Mouse (Mus musculus) neural tube, embryonic 15.5 days (tissue): ENCODE results near the gene Zswim5. TPM values are rescaled to one million over a fixed set of nuclear protein-coding genes. Genes with fewer than 3 reads are reported as not detected.
"Not testable (repeated sequence)": the region's sequence is repeated elsewhere in the genome, so short reads cannot be mapped to it uniquely, and the experiment has no call there.

Experiments used
- ATAC-seq: fragments of 200-750 bp; cut with Nextera tagmentation; 2 replicates; pipeline ENCODE4 v1.8.0; 2017; ENCODE audit warnings: mild to moderate bottlenecking, moderate TSS enrichment, moderate library complexity; ENCODE audit not compliant: low FRiP score
- H3K27ac ChIP-seq: fragments of 300-500 bp; sonication (generic); replicated peaks from 2 replicates; pipeline ENCODE4 v1.5.1; 2015; ENCODE audit warnings: mild to moderate bottlenecking, inconsistent platforms
- H3K27me3 ChIP-seq: fragments of 300-500 bp; sonication (generic); replicated peaks from 2 replicates; pipeline ENCODE4 v1.6.1; 2015; ENCODE audit warnings: inconsistent platforms
- H3K36me3 ChIP-seq: fragments of 300-500 bp; sonication (generic); 2 replicates; pipeline ENCODE4 v1.6.1; 2015; ENCODE audit warnings: inconsistent platforms
- H3K4me1 ChIP-seq: fragments of 300-500 bp; sonication (generic); 2 replicates; pipeline ENCODE4 v1.6.1; 2015; ENCODE audit warnings: inconsistent platforms
- H3K4me2 ChIP-seq: fragments of 300-500 bp; sonication (generic); 2 replicates; pipeline ENCODE4 v1.6.1; 2015; ENCODE audit warnings: inconsistent platforms, mild to moderate bottlenecking, moderate library complexity
- H3K4me3 ChIP-seq: fragments of 300-500 bp; sonication (generic); replicated peaks from 2 replicates; pipeline ENCODE4 v1.5.1; 2015; ENCODE audit warnings: mild to moderate bottlenecking, inconsistent platforms
- H3K9ac ChIP-seq: fragments of 300-500 bp; sonication (generic); replicated peaks from 2 replicates; pipeline ENCODE4 v1.6.1; 2015; ENCODE audit warnings: mild to moderate bottlenecking, inconsistent platforms
- H3K9me3 ChIP-seq: fragments of 300-500 bp; sonication (generic); replicated peaks from 2 replicates; pipeline ENCODE4 v1.6.1; 2016; ENCODE audit warnings: inconsistent platforms
- WGBS: fragments of 180-500 bp; shearing (Covaris S2); methylation state at CpG from one replicate; pipeline ENCODE4 v1.1.7; 2015; ENCODE audit warnings: mixed read lengths; 5-methylcytosine and 5-hydroxymethylcytosine counted together
- polyA plus RNA-seq: library from polyadenylated mRNA; unstranded; fragments of >200 nt; fragmentation: Nextera tagmentation; extraction: Ambion mirVana; gene quantifications from 2 replicates; pipeline ENCODE4 v1.2.1, GENCODE M21; 2015

Zswim5 gene
- 4.2 and 4.4 TPM in 2 replicates for polyA plus RNA-seq

- WGBS = under 1% methylated on average over 95 of the region's 104 CpGs
- H3K4me1 ChIP-seq = peaks cover 9% of the 10 kb centered on the region
- no peaks in the 10 kb centered on the region for H3K36me3 ChIP-seq
- ATAC-seq = peak; percentile 96
- peak within 1 kb of the TSS; percentile 83 for H3K4me3 ChIP-seq
- peak within 1 kb of the TSS; percentile 90 for H3K9ac ChIP-seq
- H3K4me2 ChIP-seq = peak within 1 kb of the TSS; percentile 82
- peaks cover 3% of the 10 kb centered on the region; the same call in 1 of the 2 replicates for H3K27me3 ChIP-seq
- peak within 1 kb of the TSS; percentile 96 for H3K27ac ChIP-seq
- H3K9me3 ChIP-seq = no peaks in the 10 kb centered on the region
Observed at GRCm38 (mm10) chr4:116876995-116877728, at the start of gene Zswim5. Zswim5 (plus strand) TSS chr4:116877376.

GRCm38 (mm10) chr4:116827819-116828218 lies 49.4 kb upstream of the Zswim5 start:
- H3K9ac ChIP-seq = no peak overlapping the region
- no peaks in the 10 kb centered on the region for H3K36me3 ChIP-seq
- H3K27ac ChIP-seq = no peak overlapping the region
- H3K4me2 ChIP-seq = no peak overlapping the region
- no peaks in the 10 kb centered on the region for H3K9me3 ChIP-seq
- H3K4me1 ChIP-seq = peaks cover 24% of the 10 kb centered on the region
- WGBS = 2% methylated on average over 4 of the region's 4 CpGs
- no peak overlapping the region for H3K4me3 ChIP-seq
- H3K27me3 ChIP-seq = no peaks in the 10 kb centered on the region
- ATAC-seq = no peak

- H3K9ac ChIP-seq = peak overlapping the region; percentile 23; the same call in 1 of the 2 replicates
- ATAC-seq = peak; percentile 15; the same call in 1 of the 2 replicates
- peaks cover 19% of the 10 kb centered on the region for H3K4me1 ChIP-seq
- H3K9me3 ChIP-seq = no peaks in the 10 kb centered on the region
- H3K4me2 ChIP-seq = no peak overlapping the region
- H3K4me3 ChIP-seq = no peak overlapping the region
- no peaks in the 10 kb centered on the region for H3K27me3 ChIP-seq
- no peaks in the 10 kb centered on the region for H3K36me3 ChIP-seq
- whole genome bisulfite sequencing = 23% methylated on average over 6 of the region's 6 CpGs
- peak overlapping the region; percentile 70 for H3K27ac ChIP-seq
Observed at GRCm38 (mm10) chr4:116829364-116830069, 47.7 kb upstream of the Zswim5 start.

DNA sequence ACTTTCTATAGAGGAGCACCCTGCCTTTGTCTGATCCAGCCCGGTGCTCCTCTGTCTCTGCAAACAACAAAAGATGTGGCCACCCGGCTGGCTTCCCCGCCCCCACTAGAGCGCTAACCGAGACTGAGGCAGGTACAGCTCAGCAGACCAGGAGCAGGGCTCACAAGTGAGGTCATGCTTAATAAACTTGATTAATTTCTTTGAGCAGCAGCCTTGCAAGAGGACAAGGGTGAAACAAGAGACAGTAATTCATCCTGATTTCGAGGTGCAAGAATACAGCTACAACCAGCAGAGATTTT lies 47.2 kb upstream of the Zswim5 start:
- Histone ChIP-seq H3K4me2 (no peak overlapping the region), H3K36me3 (no peaks in the 10 kb centered on the region), H3K4me3 (no peak overlapping the region), H3K9ac (peak overlapping the region; percentile 23; the same call in 1 of the 2 replicates), H3K9me3 (no peaks in the 10 kb centered on the region), H3K27ac (peak overlapping the region; percentile 70), H3K4me1 (peaks cover 17% of the 10 kb centered on the region), H3K27me3 (no peaks in the 10 kb centered on the region)
- 7% methylated on average over 6 of the region's 6 CpGs for WGBS
- ATAC-seq = peak; percentile 66

GRCm38 (mm10) chr4:116838999-116839398 lies 38.2 kb upstream of the Zswim5 start:
- Histone ChIP-seq H3K9ac (no peak overlapping the region), H3K27ac (no peak overlapping the region), H3K36me3 (no peaks in the 10 kb centered on the region), H3K9me3 (no peaks in the 10 kb centered on the region), H3K4me3 (no peak overlapping the region), H3K4me2 (no peak overlapping the region), H3K27me3 (no peaks in the 10 kb centered on the region), H3K4me1 (no peaks in the 10 kb centered on the region)
- no peak for ATAC-seq
- WGBS = 27% methylated on average over 2 of the region's 2 CpGs

GRCm38 (mm10) chr4:116840096-116840495 lies 37.1 kb upstream of the Zswim5 start:
- 45% methylated on average over 21 of the region's 29 CpGs for whole genome bisulfite sequencing
- H3K4me1 ChIP-seq, H3K9ac ChIP-seq, H3K36me3 ChIP-seq, H3K27ac ChIP-seq, H3K27me3 ChIP-seq, H3K9me3 ChIP-seq, H3K4me3 ChIP-seq, ATAC-seq: not testable (repeated sequence)
- H3K4me2 ChIP-seq = peak overlapping the region; percentile 28

- H3K27me3 ChIP-seq = no peaks in the 10 kb centered on the region
- ATAC-seq = no peak
- no peak overlapping the region for H3K4me2 ChIP-seq
- H3K9me3 ChIP-seq = no peaks in the 10 kb centered on the region
- H3K27ac ChIP-seq = no peak overlapping the region
- H3K4me3 ChIP-seq = no peak overlapping the region
- no peaks in the 10 kb centered on the region for H3K36me3 ChIP-seq
- H3K4me1 ChIP-seq = no peaks in the 10 kb centered on the region
- H3K9ac ChIP-seq = no peak overlapping the region
- 89% methylated on average over 6 of the region's 6 CpGs for WGBS
Observed at GRCm38 (mm10) chr4:116840841-116841240, 36.3 kb upstream of the Zswim5 start.

- Histone ChIP-seq H3K4me2 (no peak overlapping the region), H3K27me3 (no peaks in the 10 kb centered on the region), H3K4me3 (no peak overlapping the region), H3K9ac (no peak overlapping the region), H3K27ac (no peak overlapping the region), H3K36me3 (no peaks in the 10 kb centered on the region), H3K9me3 (no peaks in the 10 kb centered on the region), H3K4me1 (no peaks in the 10 kb centered on the region)
- no peak for ATAC-seq
- 100% methylated on average over 3 of the region's 3 CpGs for WGBS
Observed at GRCm38 (mm10) chr4:116844324-116844723, 32.9 kb upstream of the Zswim5 start.

DNA sequence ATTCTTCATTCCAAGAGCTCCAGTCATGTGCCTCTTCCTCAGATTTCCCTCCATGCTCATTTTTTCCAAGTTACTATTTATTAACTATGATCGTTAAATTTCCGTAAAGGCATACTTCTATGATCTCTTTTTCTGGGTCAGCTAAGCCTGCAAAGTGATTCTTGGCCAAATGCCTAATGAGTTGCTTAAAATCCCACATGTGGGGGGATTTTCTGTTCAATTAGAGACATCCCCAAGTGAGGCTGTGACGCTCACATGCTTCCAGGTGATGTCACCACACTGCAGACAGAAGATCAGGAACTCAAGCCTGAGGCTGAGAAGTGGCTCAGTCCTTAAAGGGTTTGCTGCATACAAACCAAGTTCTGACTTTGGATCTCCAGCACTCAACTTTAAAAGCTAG lies 27.3 kb upstream of the Zswim5 start:
- Histone ChIP-seq H3K4me1 (no peaks in the 10 kb centered on the region), H3K4me3 (no peak overlapping the region), H3K9me3 (no peaks in the 10 kb centered on the region), H3K4me2 (no peak overlapping the region), H3K9ac (no peak overlapping the region), H3K27me3 (no peaks in the 10 kb centered on the region), H3K36me3 (no peaks in the 10 kb centered on the region), H3K27ac (no peak overlapping the region)
- 86% methylated on average over 3 of the region's 3 CpGs for WGBS
- no peak for ATAC-seq

- no peaks in the 10 kb centered on the region for H3K9me3 ChIP-seq
- H3K9ac ChIP-seq = no peak overlapping the region
- no peak overlapping the region for H3K27ac ChIP-seq
- 20% methylated on average over 2 of the region's 2 CpGs for WGBS
- H3K36me3 ChIP-seq = no peaks in the 10 kb centered on the region
- no peak overlapping the region for H3K4me3 ChIP-seq
- no peaks in the 10 kb centered on the region for H3K27me3 ChIP-seq
- H3K4me2 ChIP-seq = no peak overlapping the region
- ATAC-seq = no peak
- H3K4me1 ChIP-seq = no peaks in the 10 kb centered on the region
Observed at GRCm38 (mm10) chr4:116854286-116854685, 22.9 kb upstream of the Zswim5 start.

DNA sequence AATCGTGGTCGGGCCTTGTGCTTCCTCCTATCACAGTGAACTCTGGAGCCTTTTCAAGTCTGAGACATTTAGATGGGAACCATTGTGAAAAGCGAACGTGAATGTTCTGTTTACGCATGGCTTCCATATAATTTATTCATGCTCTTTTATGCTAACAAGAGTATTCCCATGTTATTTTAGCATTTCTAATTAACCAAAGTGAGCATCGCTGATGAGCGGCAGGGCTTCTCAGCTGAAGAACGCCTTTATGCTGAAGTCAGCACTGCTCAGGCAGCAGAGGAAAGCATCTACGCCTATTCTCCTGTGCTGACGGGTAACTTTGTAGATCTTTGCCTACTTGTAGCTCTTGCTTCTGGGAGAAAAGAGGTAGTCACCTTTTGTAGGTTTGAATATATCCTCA lies 20.0 kb upstream of the Zswim5 start:
- Histone ChIP-seq H3K27ac (no peak overlapping the region), H3K4me3 (no peak overlapping the region), H3K4me2 (no peak overlapping the region), H3K4me1 (no peaks in the 10 kb centered on the region), H3K9me3 (no peaks in the 10 kb centered on the region), H3K9ac (no peak overlapping the region), H3K27me3 (no peaks in the 10 kb centered on the region), H3K36me3 (no peaks in the 10 kb centered on the region)
- 49% methylated on average over 10 of the region's 10 CpGs for WGBS
- no peak for ATAC-seq

- ATAC-seq = no peak
- H3K9me3 ChIP-seq = no peaks in the 10 kb centered on the region
- no peak overlapping the region for H3K4me2 ChIP-seq
- 76% methylated on average over 5 of the region's 5 CpGs for WGBS
- no peaks in the 10 kb centered on the region for H3K27me3 ChIP-seq
- no peak overlapping the region for H3K4me3 ChIP-seq
- no peak overlapping the region for H3K9ac ChIP-seq
- H3K36me3 ChIP-seq = no peaks in the 10 kb centered on the region
- no peak overlapping the region for H3K27ac ChIP-seq
- no peaks in the 10 kb centered on the region for H3K4me1 ChIP-seq
Observed at GRCm38 (mm10) chr4:116859711-116860110, 17.5 kb upstream of the Zswim5 start.
